Mouse (Mus musculus) left cerebral cortex, postnatal 25 days (tissue): ENCODE results near the gene Zranb3. TPM values are rescaled to one million over a fixed set of nuclear protein-coding genes. Genes with fewer than 3 reads are reported as not detected.

Experiments used
- total RNA-seq, 2 experiments: library from RNA; stranded (reverse); gene quantifications; 2 replicates each; pipeline ENCODE4 v1.2.3; 2021

The Zranb3 gene
- total RNA-seq, 2 experiments from 2014 or later: 6.3 to 6.7 TPM

Other genes starting within 250 kb of the Zranb3 start
- gene Map3k19, start 248.0 kb downstream of the Zranb3 start, total RNA-seq: 1 to 10 TPM; 5.4 to 6.0 TPM
- gene Rab3gap1, start 234.3 kb downstream of the Zranb3 start, total RNA-seq: 10 to 100 TPM; 76.4 to 76.5 TPM
- 100 to 1,000 TPM; 501 to 534 TPM for gene R3hdm1, start 254 bp upstream of the Zranb3 start, total RNA-seq
- gene Ubxn4, start 140.9 kb upstream of the Zranb3 start, total RNA-seq: 10 to 100 TPM; 45.8 to 48.0 TPM
- 1 to 10 TPM; 1.9 to 2.2 TPM for gene Lct, start 225.3 kb upstream of the Zranb3 start, total RNA-seq